Mouse (Mus musculus) liver (tissue): Measurements from ENCODE around the gene Slc6a20a.

Experiments
- DNase-seq: peaks from one replicate; pipeline ENCODE4 v3.0.0-alpha.2; 2020; ENCODE audit warnings: mixed read lengths

Gene Slc6a20a

GRCm38 (mm10) chr9:123636771-123637170 is 41.9 kb downstream of the Slc6a20a start:
- no peak for DNase-seq

GRCm38 (mm10) chr9:123632993-123633392 is 45.7 kb downstream of the Slc6a20a start:
- no peak for DNase-seq

GRCm38 (mm10) chr9:123632281-123632680 is 46.4 kb downstream of the Slc6a20a start, which contains the start of gene Slc6a20b:
Gene Slc6a20b (minus strand): TSS chr9:123632565.
- no peak for DNase-seq

- no peak for DNase-seq
These were observed 47.0 kb downstream of the Slc6a20a start for GRCm38 (mm10) chr9:123631666-123632065.

GRCm38 (mm10) chr9:123625821-123626220 is 52.9 kb downstream of the Slc6a20a start:
- no peak for DNase-seq

- no peak for DNase-seq
These were observed 53.9 kb downstream of the Slc6a20a start for GRCm38 (mm10) chr9:123624741-123625140.

- DNase-seq: no peak
These were observed 58.2 kb downstream of the Slc6a20a start for GRCm38 (mm10) chr9:123620311-123621098.

GRCm38 (mm10) chr9:123601529-123601928 is 77.2 kb downstream of the Slc6a20a start:
- no peak for DNase-seq

- DNase-seq: no peak
These were observed 81.3 kb downstream of the Slc6a20a start for GRCm38 (mm10) chr9:123597376-123597775.

- no peak for DNase-seq
These were observed 81.8 kb downstream of the Slc6a20a start for GRCm38 (mm10) chr9:123596910-123597309.

GRCm38 (mm10) chr9:123595194-123595593 is 83.5 kb downstream of the Slc6a20a start:
- no peak for DNase-seq

- peak; percentile 12 for DNase-seq
These were observed 89.3 kb downstream of the Slc6a20a start for GRCm38 (mm10) chr9:123589240-123589910.
